Mouse (Mus musculus) small intestine, adult 2 months (tissue): ENCODE results near the gene Klrb1f. TPM values are rescaled to one million over a fixed set of nuclear protein-coding genes. Genes with fewer than 3 reads are reported as not detected.
"Not testable (repeated sequence)": the region's sequence is repeated elsewhere in the genome, so short reads cannot be mapped to it uniquely, and the experiment has no call there.

Experiments used
- H3K27ac ChIP-seq: fragments of 200-500 bp; 2 replicates; pipeline ENCODE4 v1.5.1; 2012; ENCODE audit warnings: low read depth, low read length, control low read depth, inconsistent platforms; ENCODE audit not compliant: insufficient read depth
- H3K27me3 ChIP-seq: fragments of 200-500 bp; 2 replicates; pipeline ENCODE4 v1.6.1; 2012; ENCODE audit warnings: mild to moderate bottlenecking, moderate library complexity, low read length, inconsistent platforms; ENCODE audit not compliant: control insufficient read depth, insufficient read depth
- H3K36me3 ChIP-seq: fragments of 200-500 bp; 2 replicates; pipeline ENCODE4 v1.6.1; 2012; ENCODE audit warnings: mild to moderate bottlenecking, low read length, control low read depth, inconsistent platforms; ENCODE audit not compliant: control insufficient read depth, insufficient read depth
- H3K4me1 ChIP-seq: fragments of 200-500 bp; 2 replicates; pipeline ENCODE4 v1.6.1; 2012; ENCODE audit warnings: low read length, inconsistent platforms, mixed read lengths; ENCODE audit not compliant: control insufficient read depth, insufficient read depth, insufficient read length
- H3K4me3 ChIP-seq: fragments of 200-500 bp; 2 replicates; pipeline ENCODE4 v1.5.1; 2012; ENCODE audit warnings: low read depth, mild to moderate bottlenecking, control low read depth, inconsistent platforms, low read length, moderate library complexity
- CTCF ChIP-seq: fragments of 200-500 bp; IDR thresholded peaks from 2 replicates; pipeline ENCODE4 v1.5.1; 2012; ENCODE audit warnings: low read depth, mild to moderate bottlenecking, control low read depth, inconsistent platforms, low read length, moderate library complexity, mixed read lengths; ENCODE audit not compliant: insufficient replicate concordance, insufficient read length; ENCODE audit errors: extremely low read depth
- POLR2A ChIP-seq: fragments of 200-500 bp; IDR thresholded peaks from 2 replicates; pipeline ENCODE4 v1.6.1; 2012; ENCODE audit warnings: low read depth, mild to moderate bottlenecking, control low read depth, inconsistent platforms, low read length, moderate library complexity
- WGBS: fragments of 180-500 bp; shearing (Covaris S2); methylation state at CpG from one replicate; pipeline ENCODE4 v1.1.7; 2018; 5-methylcytosine and 5-hydroxymethylcytosine counted together
- polyA plus RNA-seq: library from polyadenylated mRNA; depleted of rRNA; stranded (reverse); fragments of >200 nt; gene quantifications from 2 replicates; pipeline ENCODE4 v1.2.3, GENCODE M21; 2012

Gene Klrb1f
- polyA plus RNA-seq, 1 experiment: 0.33 TPM

- Histone ChIP-seq H3K4me1 (no peaks in the 10 kb centered on the region), H3K27me3 (no peaks in the 10 kb centered on the region), H3K36me3 (no peaks in the 10 kb centered on the region), H3K27ac (no peak overlapping the region), H3K4me3 (no peak overlapping the region)
- no peak for TF ChIP-seq CTCF
- no peak for TF ChIP-seq POLR2A
These were observed 20.8 kb downstream of the Klrb1f start for GRCm38 (mm10) chr6:129066530-129066929.

DNA sequence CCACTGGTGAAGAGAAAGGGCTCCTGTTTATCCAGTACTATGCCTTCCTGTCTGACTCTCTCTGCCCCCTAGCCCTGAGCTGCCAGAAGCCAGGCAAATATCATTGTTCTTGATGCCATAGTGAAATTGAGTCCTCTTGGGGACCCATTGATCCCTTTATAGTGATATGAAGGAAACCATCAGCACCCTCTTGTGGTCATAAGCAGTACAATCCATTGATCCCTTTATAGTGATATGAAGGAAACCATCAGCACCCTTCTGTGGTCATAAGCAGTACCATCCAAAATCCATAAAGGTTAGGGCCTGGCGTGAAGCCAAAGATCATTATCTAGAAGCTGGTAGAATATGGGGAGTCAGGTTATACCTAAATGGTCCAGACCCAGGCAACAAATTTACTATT is 21.3 kb downstream of the Klrb1f start:
- no peaks in the 10 kb centered on the region for H3K4me1 ChIP-seq
- no peak for TF ChIP-seq POLR2A
- peak; percentile 29; the same call in 1 of the 2 replicates for TF ChIP-seq CTCF
- H3K27ac ChIP-seq: no peak overlapping the region
- H3K27me3 ChIP-seq: no peaks in the 10 kb centered on the region
- WGBS: 35% methylated on average over 1 of the region's 1 CpGs
- H3K36me3 ChIP-seq: no peaks in the 10 kb centered on the region
- no peak overlapping the region for H3K4me3 ChIP-seq

- no peak for TF ChIP-seq POLR2A
- no peak for TF ChIP-seq CTCF
- Histone ChIP-seq H3K27me3 (no peaks in the 10 kb centered on the region), H3K36me3 (no peaks in the 10 kb centered on the region), H3K27ac (no peak overlapping the region), H3K4me3 (no peak overlapping the region), H3K4me1 (no peaks in the 10 kb centered on the region)
- 93% methylated on average over 6 of the region's 6 CpGs for WGBS
These were observed 39.4 kb downstream of the Klrb1f start for GRCm38 (mm10) chr6:129085098-129085497.

- H3K4me3 ChIP-seq, H3K27me3 ChIP-seq, H3K27ac ChIP-seq, H3K4me1 ChIP-seq, H3K36me3 ChIP-seq: not testable (repeated sequence)
- WGBS: 85% methylated on average over 2 of the region's 2 CpGs
These were observed 40.3 kb downstream of the Klrb1f start for GRCm38 (mm10) chr6:129086031-129086430.

DNA sequence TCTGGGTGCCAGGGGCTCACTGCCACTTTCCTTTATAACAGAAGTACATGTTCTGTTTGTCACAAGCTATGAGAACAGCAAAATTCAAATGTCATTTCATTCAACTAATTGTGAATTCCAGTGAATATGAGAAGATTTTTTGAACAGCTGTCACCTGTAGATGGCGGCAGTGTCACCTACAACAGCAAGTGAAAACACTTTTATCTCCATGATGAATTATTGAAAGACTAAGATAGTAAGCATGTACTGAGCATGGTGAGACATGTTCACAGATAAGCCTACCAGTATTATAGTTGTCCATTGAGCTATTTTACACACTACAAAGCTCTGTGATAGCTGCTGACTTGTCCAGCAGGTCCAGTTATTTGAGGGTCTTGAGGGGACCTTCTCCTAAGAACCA is 42.5 kb downstream of the Klrb1f start:
- Histone ChIP-seq H3K27me3 (no peaks in the 10 kb centered on the region), H3K4me3 (no peak overlapping the region), H3K27ac (no peak overlapping the region), H3K36me3 (peaks cover 9% of the 10 kb centered on the region), H3K4me1 (no peaks in the 10 kb centered on the region)
- no peak for TF ChIP-seq POLR2A
- 84% methylated on average over 1 of the region's 1 CpGs for WGBS

GRCm38 (mm10) chr6:129088596-129088995 is 42.9 kb downstream of the Klrb1f start:
- not testable (repeated sequence) for H3K27me3 ChIP-seq, H3K4me1 ChIP-seq, H3K4me3 ChIP-seq, H3K27ac ChIP-seq
- H3K36me3 ChIP-seq: peaks cover 12% of the 10 kb centered on the region
- WGBS: 96% methylated on average over 8 of the region's 8 CpGs

DNA sequence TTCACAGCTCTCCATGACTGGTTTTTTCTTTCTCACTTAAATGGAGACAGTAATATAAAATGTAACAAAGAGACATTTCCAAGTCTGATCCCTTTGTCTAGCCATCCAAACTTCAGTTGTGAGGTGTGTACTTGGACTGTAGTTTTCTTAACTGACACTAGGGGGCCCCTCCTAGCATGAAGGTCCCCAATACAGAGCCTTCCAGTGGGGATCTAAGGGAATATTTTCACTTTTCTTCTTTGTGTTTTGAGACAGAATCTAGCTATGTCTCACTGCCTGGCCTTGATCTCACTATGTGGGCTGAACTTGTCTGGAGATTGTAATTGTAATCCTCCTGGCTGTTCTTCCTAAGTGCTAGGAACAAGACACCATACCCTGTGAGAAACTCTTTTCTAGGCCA is 49.5 kb downstream of the Klrb1f start:
- Histone ChIP-seq H3K36me3 (peaks cover 54% of the 10 kb centered on the region), H3K4me1 (no peaks in the 10 kb centered on the region), H3K27ac (no peak overlapping the region), H3K27me3 (no peaks in the 10 kb centered on the region), H3K4me3 (no peak overlapping the region)
- no peak for TF ChIP-seq POLR2A
- no peak for TF ChIP-seq CTCF

- Histone ChIP-seq H3K27ac (peak overlapping the region; percentile 62), H3K4me3 (no peak overlapping the region; the same call in 1 of the 2 replicates), H3K4me1 (no peaks in the 10 kb centered on the region), H3K27me3 (no peaks in the 10 kb centered on the region), H3K36me3 (peaks cover 47% of the 10 kb centered on the region)
- no peak for TF ChIP-seq CTCF
- TF ChIP-seq POLR2A: no peak
- WGBS: 11% methylated on average over 1 of the region's 1 CpGs
These were observed 52.2 kb downstream of the Klrb1f start for GRCm38 (mm10) chr6:129097929-129098328.

DNA sequence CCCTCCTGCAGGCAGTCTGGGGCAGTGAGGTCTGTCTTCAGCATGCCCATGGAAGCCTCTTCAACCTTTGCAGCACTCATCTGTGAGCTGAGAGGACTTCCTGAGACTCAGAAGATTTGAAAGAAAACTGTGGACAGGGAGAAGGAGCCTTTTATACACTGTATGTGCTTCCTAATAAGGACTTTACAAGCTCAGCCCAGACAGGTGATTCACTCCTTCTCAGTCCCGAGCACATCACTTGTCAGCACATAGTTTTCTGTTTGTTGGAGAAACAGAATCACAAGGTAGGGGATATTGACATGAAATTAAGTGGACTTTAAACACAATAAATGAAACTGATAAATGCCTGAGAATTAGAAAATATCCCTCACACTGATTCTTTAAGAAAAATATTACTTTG is 55.1 kb downstream of the Klrb1f start, which contains the start of gene Clec2e:
Gene Clec2e (minus strand): TSS at position 120 of the 400 bp plus-strand sequence.
- Histone ChIP-seq H3K36me3 (peaks cover 27% of the 10 kb centered on the region), H3K27ac (peak within 1 kb of the TSS; percentile 100), H3K4me3 (peak within 1 kb of the TSS; percentile 47)
- WGBS: 22% methylated on average over 1 of the region's 1 CpGs
- H3K27me3 ChIP-seq, H3K4me1 ChIP-seq: not testable (repeated sequence)
